Comparison of ENCODE assay signal across 8 mouse cellular contexts in the genomic region with DNA sequence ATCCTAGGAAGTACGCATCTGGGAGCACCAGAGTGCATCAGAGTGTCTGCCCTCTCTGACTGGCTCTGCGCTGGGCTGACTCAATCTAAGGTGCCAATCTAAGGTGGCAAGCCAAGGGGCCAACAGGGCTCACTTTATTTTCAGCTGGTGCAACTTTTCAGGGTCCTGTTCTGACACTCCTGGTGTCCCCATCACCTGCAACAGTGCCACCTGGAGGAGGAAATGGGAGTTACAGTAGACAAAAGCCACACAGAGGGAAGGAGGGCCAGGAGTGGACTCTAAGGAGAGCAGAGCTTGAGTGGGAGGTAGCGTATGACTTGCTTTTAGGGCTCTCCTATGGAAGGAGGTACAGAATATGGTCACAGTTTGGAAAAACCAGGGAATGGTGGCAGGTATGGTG. TPM values are rescaled to one million over a fixed set of nuclear protein-coding genes. Genes with fewer than 3 reads are reported as not detected.
DNase-seq lines count a peak whose midpoint lies in the region; ATAC-seq and TF ChIP-seq lines count a peak whose summit lies in the region.

No protein-coding gene starts in this region.

- no peak for ATAC-seq in liver, embryonic 13.5 days (ENCODE audit: low read depth)
- no peak for ATAC-seq in neural tube, embryonic 13.5 days (ENCODE audit: low read depth)

- peak; percentile 61; the same call in 1 of the 2 replicates for TF ChIP-seq CTCF in thymus, adult 2 months (IDR thresholded peaks at IDR 0.05; ENCODE audit: borderline replicate concordance, control insufficient read depth, extremely low read depth, insufficient read depth, low read length, poor library complexity)

- peaks cover 91% of the 10 kb centered on the region for H3K4me1 ChIP-seq in liver, embryonic 13.5 days (replicated peaks)
- peaks cover 74% of the 10 kb centered on the region for H3K4me1 ChIP-seq in neural tube, embryonic 13.5 days (replicated peaks)
- peaks cover 29% of the 10 kb centered on the region for H3K4me1 ChIP-seq in thymus, adult 2 months (replicated peaks; ENCODE audit: control insufficient read depth, insufficient read depth, low read length)

- H3K4me3 ChIP-seq in liver, embryonic 13.5 days (replicated peaks): no peak overlapping the region
- H3K4me3 ChIP-seq in neural tube, embryonic 13.5 days: peak overlapping the region; percentile 74
- H3K4me3 ChIP-seq in thymus, adult 2 months (ENCODE audit: control insufficient read depth, insufficient read depth, low read length): no peak overlapping the region

- no peak overlapping the region for H3K27ac ChIP-seq in liver, embryonic 13.5 days
- H3K27ac ChIP-seq in neural tube, embryonic 13.5 days (replicated peaks): no peak overlapping the region
- H3K27ac ChIP-seq in thymus, adult 2 months (ENCODE audit: control insufficient read depth, insufficient read depth, low read length): no peak overlapping the region

- no peak for TF ChIP-seq POLR2A in thymus, adult 2 months (IDR thresholded peaks at IDR 0.05; ENCODE audit: control insufficient read depth, extremely low read depth, insufficient read depth, low read length, poor library complexity)

- H3K36me3 ChIP-seq in liver, embryonic 13.5 days: peaks cover 29% of the 10 kb centered on the region
- peaks cover 20% of the 10 kb centered on the region for H3K36me3 ChIP-seq in neural tube, embryonic 13.5 days
- peaks cover 6% of the 10 kb centered on the region; the same call in 1 of the 2 replicates for H3K36me3 ChIP-seq in thymus, adult 2 months (ENCODE audit: control insufficient read depth, insufficient read depth, low read length)

- WGBS in liver, embryonic 13.5 days (ENCODE audit: insufficient replicate concordance): 58% methylated on average over 3 of the region's 3 CpGs
- WGBS in neural tube, embryonic 13.5 days: 77% methylated on average over 3 of the region's 3 CpGs
- 80% methylated on average over 3 of the region's 3 CpGs for WGBS in thymus, adult 2 months

- intact Hi-C loops in gastrocnemius, postnatal 36 days (cut with DNase I): loop anchor here (2.0 kb wide), 1 partner anchor 88 kb away; no protein-coding TSS in a partner anchor

- DNase-seq in urinary bladder, postnatal 14 days (ENCODE audit: low spot score): peak; percentile 85
- DNase-seq in urinary bladder, adult 2 months (ENCODE audit: low spot score): no peak
- peak; percentile 81 for DNase-seq in embryo, embryonic 10 days (ENCODE audit: low spot score)
- peak; percentile 58 to 78 for DNase-seq in gastrocnemius, postnatal 36 days
- peak; percentile 70 to 89 for DNase-seq in kidney, postnatal 25 days
- peak; percentile 74 for DNase-seq in liver, embryonic 13.5 days
- DNase-seq in thymus, adult 2 months: peak; percentile 86

- peak overlapping the region; percentile 93 for H3K4me2 ChIP-seq in liver, embryonic 13.5 days
- peak overlapping the region; percentile 86 for H3K4me2 ChIP-seq in neural tube, embryonic 13.5 days

- H3K27me3 ChIP-seq in liver, embryonic 13.5 days: peaks cover 39% of the 10 kb centered on the region
- peaks cover 44% of the 10 kb centered on the region for H3K27me3 ChIP-seq in neural tube, embryonic 13.5 days
- no peaks in the 10 kb centered on the region for H3K27me3 ChIP-seq in thymus, adult 2 months (ENCODE audit: control insufficient read depth, insufficient read depth, low read length)

- no peak overlapping the region for H3K9ac ChIP-seq in liver, embryonic 13.5 days
- H3K9ac ChIP-seq in neural tube, embryonic 13.5 days: peak overlapping the region; percentile 96; the same call in 1 of the 2 replicates

- no peaks in the 10 kb centered on the region for H3K9me3 ChIP-seq in liver, embryonic 13.5 days (replicated peaks)
- H3K9me3 ChIP-seq in neural tube, embryonic 13.5 days: no peaks in the 10 kb centered on the region

RNA-seq across cellular contexts. Expression of a gene that starts 1.7 kb away (rescaled TPM):
- 119 and 129 TPM in 2 replicates for polyA plus RNA-seq in urinary bladder, adult 2 months (2012; rRNA removed)
- total RNA-seq in gastrocnemius, postnatal 36 days (2021): 100 to 1,000 TPM; 126 to 128 TPM
- 81.2 and 82.3 TPM in 2 replicates for polyA plus RNA-seq in liver, embryonic 13.5 days (2015; fragmentation: Nextera tagmentation; extraction: Ambion mirVana)
- 143 and 153 TPM in 2 replicates for polyA plus RNA-seq in neural tube, embryonic 13.5 days (2015; fragmentation: Nextera tagmentation; extraction: Ambion mirVana)
- polyA plus RNA-seq in thymus, adult 2 months (2012; rRNA removed): 196 and 227 TPM in 2 replicates

RNA-seq across cellular contexts. Expression of a gene that starts 5.8 kb away (rescaled TPM):
- 881 and 1,275 TPM in 2 replicates for polyA plus RNA-seq in urinary bladder, adult 2 months (2012; rRNA removed)
- total RNA-seq in gastrocnemius, postnatal 36 days (2021): 100 to 1,000 TPM; 787 to 802 TPM
- 736 and 758 TPM in 2 replicates for polyA plus RNA-seq in liver, embryonic 13.5 days (2015; fragmentation: Nextera tagmentation; extraction: Ambion mirVana)
- 787 and 800 TPM in 2 replicates for polyA plus RNA-seq in neural tube, embryonic 13.5 days (2015; fragmentation: Nextera tagmentation; extraction: Ambion mirVana)
- polyA plus RNA-seq in thymus, adult 2 months (2012; rRNA removed): 731 and 765 TPM in 2 replicates

RNA-seq across cellular contexts. Expression of a gene that starts 11.9 kb away (rescaled TPM):
- polyA plus RNA-seq in urinary bladder, adult 2 months (2012; rRNA removed): 0.40 and 0.41 TPM in 2 replicates
- 1 to 10 TPM; 3.4 to 3.8 TPM for total RNA-seq in gastrocnemius, postnatal 36 days (2021)
- 3.2 and 3.6 TPM in 2 replicates for polyA plus RNA-seq in liver, embryonic 13.5 days (2015; fragmentation: Nextera tagmentation; extraction: Ambion mirVana)
- 3.6 and 4.6 TPM in 2 replicates for polyA plus RNA-seq in neural tube, embryonic 13.5 days (2015; fragmentation: Nextera tagmentation; extraction: Ambion mirVana)
- polyA plus RNA-seq in thymus, adult 2 months (2012; rRNA removed): 0.59 and 0.70 TPM in 2 replicates

RNA-seq across cellular contexts. Expression of a gene that starts 17.7 kb away (rescaled TPM):
- polyA plus RNA-seq in urinary bladder, adult 2 months (2012; rRNA removed): 0.08 and 0.28 TPM in 2 replicates
- total RNA-seq in gastrocnemius, postnatal 36 days (2021): not detected
- polyA plus RNA-seq in liver, embryonic 13.5 days (2015; fragmentation: Nextera tagmentation; extraction: Ambion mirVana): 0.14 and 0.33 TPM in 2 replicates
- polyA plus RNA-seq in neural tube, embryonic 13.5 days (2015; fragmentation: Nextera tagmentation; extraction: Ambion mirVana): 78.4 and 89.7 TPM in 2 replicates
- 0.39 and 0.73 TPM in 2 replicates for polyA plus RNA-seq in thymus, adult 2 months (2012; rRNA removed)

RNA-seq across cellular contexts. Expression of a gene that starts 22.7 kb away (rescaled TPM):
- polyA plus RNA-seq in urinary bladder, adult 2 months (2012; rRNA removed): 300 and 366 TPM in 2 replicates
- 100 to 1,000 TPM in 1 of 2 experiments, 10 to 100 TPM in 1; 99.3 to 107 TPM for total RNA-seq in gastrocnemius, postnatal 36 days (2021)
- polyA plus RNA-seq in liver, embryonic 13.5 days (2015; fragmentation: Nextera tagmentation; extraction: Ambion mirVana): 177 and 182 TPM in 2 replicates
- 347 and 358 TPM in 2 replicates for polyA plus RNA-seq in neural tube, embryonic 13.5 days (2015; fragmentation: Nextera tagmentation; extraction: Ambion mirVana)
- 613 and 640 TPM in 2 replicates for polyA plus RNA-seq in thymus, adult 2 months (2012; rRNA removed)
